ENCODE assay signal across 8 mouse cellular contexts in the genomic region with DNA sequence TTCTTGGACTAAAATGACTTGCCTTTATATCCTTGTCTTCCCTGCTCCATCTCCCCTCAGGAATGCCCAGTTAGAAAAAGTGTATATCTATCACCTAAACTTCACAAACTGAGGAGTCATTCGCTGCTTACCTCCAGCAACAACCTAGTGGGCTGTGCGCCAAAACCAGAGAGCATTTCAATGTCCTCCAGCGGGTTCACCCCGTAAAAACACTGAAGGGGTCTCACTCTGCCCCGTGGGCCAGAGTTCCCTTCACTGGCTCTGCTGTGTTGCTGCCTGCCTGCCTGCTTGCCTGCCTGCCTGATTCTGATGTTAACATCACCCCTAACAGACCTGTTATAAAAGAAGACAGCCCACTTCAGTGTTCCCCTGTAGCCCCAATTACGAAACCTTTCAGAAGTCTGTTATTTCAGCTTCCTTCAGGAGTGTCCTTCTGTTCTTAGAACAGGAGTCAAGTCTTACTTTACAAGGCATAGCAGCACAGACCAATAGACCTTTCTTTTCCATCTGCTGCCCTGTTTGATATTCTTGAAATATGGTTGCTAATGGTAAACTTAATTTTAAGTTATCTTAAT. TPM values are rescaled to one million over a fixed set of nuclear protein-coding genes. Genes with fewer than 3 reads are reported as not detected.
DNase-seq lines count a peak whose midpoint lies in the region; ATAC-seq lines count a peak whose summit lies in the region.

No protein-coding gene starts in this region.

- peak overlapping the region; percentile 89 for H3K4me3 ChIP-seq in midbrain, embryonic 10.5 days

- ATAC-seq in granulocyte monocyte progenitor cell, adult 5-6 weeks (replicated peaks; ENCODE audit: poor library complexity, severe bottlenecking) = peak; percentile 38

- no peaks in the 10 kb centered on the region for H3K9me3 ChIP-seq in midbrain, embryonic 10.5 days (replicated peaks)

- no peaks in the 10 kb centered on the region for H3K27me3 ChIP-seq in midbrain, embryonic 10.5 days (ENCODE audit: low read depth, poor library complexity, severe bottlenecking)

- WGBS in midbrain, embryonic 10.5 days = 87% methylated on average over 6 of the region's 6 CpGs

- peak; percentile 29 to 39 for DNase-seq in right cerebral cortex, postnatal 10 days (ENCODE audit: low spot score in 2 of 2)
- DNase-seq in right cerebral cortex, postnatal 36 days (ENCODE audit: low spot score in 2 of 2) = no peak
- DNase-seq in c-Kit-positive CD71-positive TER-119-negative erythroid progenitor cells, embryonic 14.5 days (ENCODE audit: low read depth) = peak; percentile 9
- DNase-seq in kidney, postnatal 36 days = peak; percentile 55 to 79
- DNase-seq in midbrain, embryonic 10.5 days (ENCODE audit: low spot score) = no peak
- DNase-seq in ovary, postnatal 14 days (ENCODE audit: low spot score) = no peak
- DNase-seq in adrenal gland, postnatal 25 days = no peak

- peaks cover 24% of the 10 kb centered on the region for H3K36me3 ChIP-seq in midbrain, embryonic 10.5 days

- peak overlapping the region; percentile 93; the same call in 1 of the 2 replicates for H3K27ac ChIP-seq in midbrain, embryonic 10.5 days (replicated peaks)

- H3K4me1 ChIP-seq in midbrain, embryonic 10.5 days = peaks cover 25% of the 10 kb centered on the region

RNA-seq across cellular contexts. Expression of a gene that starts 1.1 kb away (rescaled TPM):
- total RNA-seq in granulocyte monocyte progenitor cell, adult 5-6 weeks (2014; fragmentation: Nextera tagmentation) = 114 and 131 TPM in 2 replicates
- total RNA-seq in granulocyte monocyte progenitor cell, adult 5-6 weeks (2017) = 117 and 151 TPM in 2 replicates
- polyA plus RNA-seq in midbrain, embryonic 10.5 days (2016; fragmentation: Nextera tagmentation; extraction: Ambion mirVana) = 109 TPM in 2 replicates
- total RNA-seq in adrenal gland, postnatal 25 days (2021) = 67.7 and 70.0 TPM in 2 replicates

RNA-seq across cellular contexts. Expression of a gene that starts 1.1 kb away (rescaled TPM):
- total RNA-seq in granulocyte monocyte progenitor cell, adult 5-6 weeks (2014; fragmentation: Nextera tagmentation) = 34.4 and 35.5 TPM in 2 replicates
- total RNA-seq in granulocyte monocyte progenitor cell, adult 5-6 weeks (2017) = 43.3 and 43.4 TPM in 2 replicates
- 75.2 and 79.0 TPM in 2 replicates for polyA plus RNA-seq in midbrain, embryonic 10.5 days (2016; fragmentation: Nextera tagmentation; extraction: Ambion mirVana)
- total RNA-seq in adrenal gland, postnatal 25 days (2021) = 39.6 and 46.2 TPM in 2 replicates

Comparison
In these comparisons a context has a peak if more than half of its experiments do, and no peak if none do; other contexts are left out.
1. DNase-seq: peak in right cerebral cortex, postnatal 10 days (2 of 2), c-Kit-positive CD71-positive TER-119-negative erythroid progenitor cells, embryonic 14.5 days (single experiment) and kidney, postnatal 36 days (2 of 2); none in right cerebral cortex, postnatal 36 days (0 of 2), midbrain, embryonic 10.5 days (single experiment), ovary, postnatal 14 days (single experiment) and adrenal gland, postnatal 25 days (single experiment).